Mouse (Mus musculus) erythroblast, embryonic 14.5 days (primary cell): Measurements from ENCODE around the gene Card19.

ENCODE experiments used
- GATA1 ChIP-seq: IDR thresholded peaks from 2 replicates; pipeline ENCODE4 v1.6.1; 2012; ENCODE audit warnings: low read length, inconsistent platforms, mixed read lengths
- TAL1 ChIP-seq: IDR thresholded peaks from 3 replicates; pipeline ENCODE4 v1.6.1; 2012; ENCODE audit warnings: low read length, inconsistent platforms, mixed read lengths

- TF ChIP-seq TAL1 (no peak), GATA1 (no peak)
Measured at GRCm38 (mm10) chr13:49196766-49197165, 19.1 kb downstream of the Card19 start.
